Mouse (Mus musculus) hematopoietic stem cell, adult 5-6 weeks (primary cell): Measurements from ENCODE around the gene Slc30a9. TPM values are rescaled to one million over a fixed set of nuclear protein-coding genes. Genes with fewer than 3 reads are reported as not detected.

Experiments used
- ATAC-seq, 2 experiments: fragments of 125-278 bp in 1 of 2; replicated peaks in 1 of 2; 2 replicates each; pipeline ENCODE4 v1.8.0; 2016 to 2017; ENCODE audit warnings: inconsistent platforms in 2 of 2, mild to moderate bottlenecking in 2 of 2, moderate number of reproducible peaks in 2 of 2, low read depth in 1 of 2, moderate TSS enrichment in 1 of 2; ENCODE audit not compliant: low FRiP score in 2 of 2, poor library complexity in 2 of 2, severe bottlenecking in 2 of 2, insufficient read depth in 1 of 2, low TSS enrichment in 1 of 2
- total RNA-seq: library from RNA; stranded (forward); fragments of 172-1452, 232-1000 nt; gene quantifications from 2 replicates; pipeline ENCODE4 v1.2.3, GENCODE M21; 2017

Slc30a9 gene
- total RNA-seq, 1 experiment from 2014 or later = 46.8 TPM

DNA sequence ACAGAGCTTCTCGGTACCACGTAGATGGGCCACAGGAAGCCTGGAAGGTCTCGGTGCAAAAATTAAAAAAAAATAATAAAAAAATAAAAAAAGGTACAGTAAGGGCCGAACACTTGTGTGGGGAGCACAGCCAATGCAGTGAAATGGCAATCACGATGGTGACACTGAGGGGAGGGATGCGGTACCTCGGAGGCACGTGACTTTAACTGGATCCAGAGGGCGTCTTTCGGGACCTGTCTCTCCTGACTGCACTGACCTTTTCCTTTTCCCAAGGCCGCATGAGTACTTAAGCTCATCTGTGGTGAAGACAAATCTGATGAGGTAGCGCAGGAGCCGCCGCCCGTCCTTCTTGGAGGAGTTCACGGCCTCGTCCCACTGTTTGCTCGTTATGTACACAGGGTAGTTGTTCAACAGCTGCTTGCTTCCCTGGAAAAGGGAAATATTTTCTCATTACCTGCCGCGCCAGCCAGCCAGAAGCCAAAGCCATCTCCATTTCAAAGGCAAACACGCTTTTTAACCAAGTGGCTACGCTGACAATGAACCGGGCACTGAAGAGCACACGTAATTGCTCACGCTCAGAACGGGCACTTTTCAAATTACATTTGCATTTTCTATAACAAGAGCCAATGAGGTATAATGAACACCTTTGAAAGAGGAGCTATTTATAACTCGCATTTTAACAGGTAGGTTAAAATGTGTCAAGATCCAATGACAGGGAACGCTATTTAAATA lies 93.3 kb downstream of the Slc30a9 start:
- ATAC-seq = no peak

DNA sequence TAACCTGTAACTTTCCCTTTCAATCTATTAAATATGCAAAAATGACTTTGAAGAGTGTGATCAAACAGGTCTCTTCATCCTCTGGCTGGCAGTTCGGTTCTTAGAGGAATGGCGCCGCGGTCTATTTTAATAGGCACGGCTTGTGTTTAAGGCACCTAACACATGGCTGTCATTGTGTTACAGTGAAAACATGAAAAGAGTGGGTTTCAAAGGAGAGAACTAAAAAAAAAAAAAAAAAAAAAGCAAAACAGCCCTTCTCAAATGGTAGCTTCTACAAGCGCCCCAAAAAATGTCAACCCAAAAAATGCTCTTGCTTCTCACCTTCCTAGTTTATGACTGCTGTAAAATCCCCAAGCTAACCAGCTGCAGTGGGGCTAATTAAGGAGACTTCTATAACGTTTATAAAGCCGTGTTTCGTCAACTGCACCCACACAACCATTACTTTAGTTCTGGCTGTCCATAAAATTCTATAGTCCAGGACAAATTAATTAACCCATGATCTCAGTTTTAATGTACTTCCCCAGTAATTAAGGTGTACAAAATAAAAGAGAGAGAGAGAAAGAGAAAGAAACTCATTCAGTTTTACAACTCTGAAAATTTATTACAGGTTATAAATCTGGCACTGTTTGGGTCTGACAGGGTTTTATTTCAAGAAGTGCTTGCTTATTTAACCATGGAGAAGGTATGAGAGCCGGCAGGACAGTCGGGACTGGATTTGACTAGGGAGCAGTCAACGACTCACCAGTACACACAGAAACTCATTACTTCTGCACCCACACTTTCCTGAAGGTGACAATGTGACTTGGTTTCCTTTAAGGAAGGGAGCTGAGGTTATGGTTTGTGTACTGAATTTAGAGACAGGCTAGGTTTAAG lies 94.1 kb downstream of the Slc30a9 start:
- ATAC-seq = no peak

DNA sequence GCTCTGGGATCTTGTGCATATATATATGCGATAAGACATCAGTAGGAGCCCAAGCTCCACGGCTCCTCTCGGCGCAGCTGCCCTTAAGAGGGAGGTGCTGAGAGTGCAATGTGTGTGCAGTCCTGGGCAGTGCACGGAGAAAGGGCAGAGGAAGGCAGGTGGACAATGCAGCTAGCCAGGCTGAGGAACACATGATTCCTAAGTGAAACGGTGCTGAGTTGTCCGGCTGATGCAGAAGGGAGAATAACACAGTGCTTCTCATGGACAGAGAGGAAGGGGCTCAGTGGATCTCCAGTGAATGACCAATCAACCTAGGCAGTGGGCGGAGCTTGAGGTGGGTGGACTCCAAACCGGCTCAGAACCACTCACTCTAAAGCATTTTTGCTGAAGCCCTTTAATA lies 94.9 kb downstream of the Slc30a9 start:
- peak; percentile 8 to 40; a peak in 2 of 4 replicates for ATAC-seq

- ATAC-seq = peak; percentile 73 to 75
These were observed 97.6 kb downstream of the Slc30a9 start for GRCm38 (mm10) chr5:67404380-67404779.

GRCm38 (mm10) chr5:67404919-67405318 lies 98.2 kb downstream of the Slc30a9 start:
- no peak for ATAC-seq

Other genes with a start within 250 kb of the Slc30a9 start
- not detected in 2 replicates for gene Phox2b, start 207.7 kb upstream of the Slc30a9 start, total RNA-seq
- 46.1 and 67.7 TPM in 2 replicates for gene Tmem33, start 46.4 kb upstream of the Slc30a9 start, total RNA-seq
- gene Bend4, start 121.4 kb downstream of the Slc30a9 start, total RNA-seq = 9.6 and 10.1 TPM in 2 replicates